Mouse (Mus musculus) heart, embryonic 14.5 days (tissue): ENCODE measurements around the gene Olfr785. TPM values are rescaled to one million over a fixed set of nuclear protein-coding genes. Genes with fewer than 3 reads are reported as not detected.
"Not testable (repeated sequence)": the region's sequence is repeated elsewhere in the genome, so short reads cannot be mapped to it uniquely, and the experiment has no call there.

Experiments used
- ATAC-seq: fragments of 200-750 bp; cut with Nextera tagmentation; 2 replicates; pipeline ENCODE4 v1.8.0; 2017; ENCODE audit warnings: low read depth, moderate TSS enrichment; ENCODE audit not compliant: insufficient number of reproducible peaks, insufficient read depth, low FRiP score
- H3K27ac ChIP-seq, 2 experiments: fragments of 200-500 bp in 1 of 2; fragments of 300-500 bp in 1 of 2; sonication (generic) in 1 of 2; replicated peaks in 1 of 2; 2 replicates each; pipeline ENCODE4 v1.5.1; 2012 to 2014; ENCODE audit warnings: low read depth in 2 of 2, low read length in 2 of 2, control low read depth in 1 of 2, mild to moderate bottlenecking in 1 of 2, mixed read lengths in 1 of 2; ENCODE audit not compliant: control insufficient read depth in 1 of 2, insufficient read depth in 1 of 2
- H3K27me3 ChIP-seq: fragments of 300-500 bp; sonication (generic); 2 replicates; pipeline ENCODE4 v1.6.1; 2014; ENCODE audit warnings: mild to moderate bottlenecking, low read length, control low read depth; ENCODE audit not compliant: control insufficient read depth, insufficient read depth
- H3K36me3 ChIP-seq: fragments of 300-500 bp; sonication (generic); 2 replicates; pipeline ENCODE4 v1.6.1; 2014; ENCODE audit warnings: mild to moderate bottlenecking, control low read depth, low read length, mixed read lengths; ENCODE audit not compliant: control insufficient read depth, insufficient read depth
- H3K4me1 ChIP-seq, 2 experiments: fragments of 200-500 bp in 1 of 2; fragments of 300-500 bp in 1 of 2; sonication (generic) in 1 of 2; 2 replicates each; pipeline ENCODE4 v1.6.1; 2012 to 2014; ENCODE audit warnings: low read length in 2 of 2, control low read depth in 1 of 2, mixed read lengths in 1 of 2; ENCODE audit not compliant: control insufficient read depth in 2 of 2, insufficient read depth in 2 of 2
- H3K4me2 ChIP-seq: fragments of 300-500 bp; sonication (generic); 2 replicates; pipeline ENCODE4 v1.6.1; 2014; ENCODE audit warnings: mild to moderate bottlenecking, low read length
- H3K4me3 ChIP-seq, 2 experiments: fragments of 200-500 bp in 1 of 2; fragments of 300-500 bp in 1 of 2; sonication (generic) in 1 of 2; 2 replicates each; pipeline ENCODE4 v1.5.1; 2012 to 2014; ENCODE audit warnings: low read length in 2 of 2, mild to moderate bottlenecking in 2 of 2, control low read depth in 1 of 2, low read depth in 1 of 2, moderate library complexity in 1 of 2; ENCODE audit not compliant: control insufficient read depth in 1 of 2, insufficient read depth in 1 of 2
- H3K9ac ChIP-seq: fragments of 300-500 bp; sonication (generic); 2 replicates; pipeline ENCODE4 v1.6.1; 2014; ENCODE audit warnings: mild to moderate bottlenecking, low read length
- H3K9me3 ChIP-seq: fragments of 300-500 bp; sonication (generic); 2 replicates; pipeline ENCODE4 v1.6.1; 2016; ENCODE audit warnings: low read length, control low read depth; ENCODE audit not compliant: control insufficient read depth
- WGBS: fragments of 180-500 bp; shearing (Covaris S2); extraction: QIAGEN DNeasy Blood & Tissue Kit; methylation state at CpG from one replicate; pipeline ENCODE4 v1.1.7; 2014; 5-methylcytosine and 5-hydroxymethylcytosine counted together
- polyA plus RNA-seq: library from polyadenylated mRNA; unstranded; fragments of >200 nt; fragmentation: Nextera tagmentation; extraction: Ambion mirVana; gene quantifications from 2 replicates; pipeline ENCODE4 v1.2.1, GENCODE M21; 2014

Olfr785 gene
- polyA plus RNA-seq, result not detected in 2 replicates

DNA sequence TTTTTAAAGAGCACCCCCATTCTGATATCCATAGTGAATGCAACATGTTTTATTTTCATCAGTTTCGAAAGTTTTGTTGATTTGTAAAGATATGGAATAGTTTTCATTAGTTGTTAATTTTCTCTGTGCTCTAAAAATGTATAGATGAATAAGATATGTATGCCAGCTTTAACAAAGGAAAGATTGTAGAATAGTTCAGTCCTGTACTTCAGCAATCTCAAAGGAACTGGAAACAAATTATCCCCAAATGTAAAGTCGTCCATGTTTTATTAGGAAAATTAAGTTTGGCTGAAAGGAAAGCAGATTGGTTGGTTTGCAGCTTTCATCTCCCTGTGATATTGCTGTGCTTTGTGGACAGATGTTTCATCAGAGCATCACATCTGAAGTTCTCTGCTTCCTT lies at the start of gene Olfr785:
Olfr785 (plus strand) TSS at position 301 of the 400 bp plus-strand sequence.
- Histone ChIP-seq H3K36me3 (no peaks in the 10 kb centered on the region), H3K4me1 (no peaks in the 10 kb centered on the region), H3K4me2 (no peak within 1 kb of the TSS), H3K4me3 (no peak within 1 kb of the TSS), H3K9ac (no peak within 1 kb of the TSS), H3K27me3 (no peaks in the 10 kb centered on the region), H3K27ac (no peak within 1 kb of the TSS), H3K9me3 (no peaks in the 10 kb centered on the region)
- no peak for ATAC-seq
- 47% methylated on average over 2 of the region's 2 CpGs for WGBS

DNA sequence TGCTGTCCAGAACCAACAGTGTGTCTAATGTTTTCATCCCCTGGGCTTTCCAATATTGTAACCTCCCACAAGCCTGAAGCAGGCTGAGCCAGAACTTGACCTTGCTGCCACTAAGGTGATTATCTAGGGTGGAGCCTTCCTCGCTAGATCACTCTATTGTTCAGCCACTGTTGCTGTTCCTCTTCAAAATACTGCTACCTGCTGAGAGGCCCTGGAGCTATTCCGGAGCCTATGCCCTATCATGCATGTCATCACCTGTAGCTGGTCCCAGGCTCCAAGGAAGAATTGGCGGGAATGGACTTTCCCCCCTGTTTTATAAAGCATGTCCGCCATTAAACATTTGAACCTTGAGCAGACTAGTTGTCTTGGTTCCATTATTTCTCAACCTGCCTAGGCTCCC lies 48.7 kb upstream of the Olfr785 start:
- H3K9me3 ChIP-seq, H3K36me3 ChIP-seq, H3K4me3 ChIP-seq, ATAC-seq, H3K27ac ChIP-seq, H3K4me1 ChIP-seq, H3K4me2 ChIP-seq, H3K27me3 ChIP-seq, H3K9ac ChIP-seq: not testable (repeated sequence)
- WGBS, result 65% methylated on average over 4 of the region's 4 CpGs

DNA sequence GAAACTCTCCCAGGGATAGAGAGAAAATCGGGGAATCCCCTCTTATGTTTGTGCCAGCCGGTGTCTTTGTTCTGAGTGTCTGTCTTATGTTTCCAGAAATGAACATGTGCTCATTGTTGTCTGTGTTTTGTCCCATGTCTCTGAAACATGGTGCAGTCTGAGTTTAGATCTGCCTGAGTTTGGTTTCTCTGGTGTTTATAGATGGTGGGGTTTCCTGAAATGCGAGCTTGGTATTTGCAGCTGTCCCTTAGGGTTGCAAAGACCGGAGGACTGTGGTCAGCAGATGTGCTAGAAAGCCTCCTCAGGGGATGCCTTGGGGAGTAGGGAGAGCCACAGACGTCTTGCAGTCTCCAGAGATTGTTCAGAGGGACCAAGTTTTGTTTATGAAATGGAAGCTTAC lies 47.9 kb upstream of the Olfr785 start:
- H3K9ac ChIP-seq, result no peak overlapping the region
- H3K4me1 ChIP-seq, result no peaks in the 10 kb centered on the region
- no peak overlapping the region for H3K27ac ChIP-seq
- H3K36me3 ChIP-seq, result no peaks in the 10 kb centered on the region
- no peaks in the 10 kb centered on the region for H3K27me3 ChIP-seq
- no peak for ATAC-seq
- no peak overlapping the region for H3K4me3 ChIP-seq
- 68% methylated on average over 5 of the region's 5 CpGs for WGBS
- H3K9me3 ChIP-seq, result no peaks in the 10 kb centered on the region
- no peak overlapping the region for H3K4me2 ChIP-seq

DNA sequence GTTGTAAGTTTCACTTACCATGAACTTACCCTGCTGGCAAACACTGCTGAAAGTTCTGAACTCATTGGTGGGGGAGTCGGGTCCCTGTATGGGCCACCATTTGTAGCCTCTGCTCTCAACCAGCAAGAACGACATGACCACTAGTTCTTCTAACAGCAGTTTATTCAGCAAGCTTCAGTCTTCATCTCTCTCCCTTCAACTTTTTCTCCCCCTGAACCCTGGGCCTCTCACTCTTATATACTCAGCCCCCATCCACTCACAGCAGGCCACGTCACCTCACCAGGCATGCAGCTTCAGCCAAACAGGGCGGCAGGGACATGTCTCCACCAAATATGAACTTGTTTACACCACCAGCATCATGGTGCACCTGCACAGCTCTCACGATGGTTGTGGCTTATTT lies 31.2 kb upstream of the Olfr785 start:
- not testable (repeated sequence) for H3K27me3 ChIP-seq, ATAC-seq, H3K4me1 ChIP-seq, H3K9ac ChIP-seq, H3K4me2 ChIP-seq, H3K36me3 ChIP-seq, H3K9me3 ChIP-seq, H3K27ac ChIP-seq, H3K4me3 ChIP-seq
- WGBS, result 71% methylated on average over 5 of the region's 5 CpGs

DNA sequence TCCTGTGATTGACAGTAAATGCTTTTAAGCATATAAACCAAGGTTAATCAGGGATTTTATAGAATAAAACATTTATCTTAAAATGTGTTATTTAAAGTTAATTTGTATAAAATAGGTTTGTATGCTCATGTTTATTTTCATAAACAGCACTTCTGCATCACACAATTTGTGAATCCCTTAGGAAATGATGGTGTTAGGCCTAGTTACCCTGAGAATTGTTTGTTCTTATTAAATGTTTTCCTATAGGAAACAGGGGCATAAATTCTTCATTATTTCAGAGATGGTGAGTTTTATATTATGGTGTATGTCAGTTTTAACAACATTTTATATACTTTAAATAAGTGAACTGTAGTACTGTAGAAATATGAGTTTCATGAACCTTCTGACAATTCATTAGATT lies 21.4 kb upstream of the Olfr785 start, which contains the start of gene Olfr784:
Olfr784 (plus strand) TSS at position 301 of the 400 bp plus-strand sequence.
- no peak within 1 kb of the TSS for H3K4me3 ChIP-seq
- H3K4me2 ChIP-seq, result no peak within 1 kb of the TSS
- no peaks in the 10 kb centered on the region for H3K27me3 ChIP-seq
- no peak within 1 kb of the TSS for H3K9ac ChIP-seq
- ATAC-seq, result no peak
- no peak within 1 kb of the TSS for H3K27ac ChIP-seq
- no peaks in the 10 kb centered on the region for H3K9me3 ChIP-seq
- no peaks in the 10 kb centered on the region for H3K36me3 ChIP-seq
- H3K4me1 ChIP-seq, result no peaks in the 10 kb centered on the region

DNA sequence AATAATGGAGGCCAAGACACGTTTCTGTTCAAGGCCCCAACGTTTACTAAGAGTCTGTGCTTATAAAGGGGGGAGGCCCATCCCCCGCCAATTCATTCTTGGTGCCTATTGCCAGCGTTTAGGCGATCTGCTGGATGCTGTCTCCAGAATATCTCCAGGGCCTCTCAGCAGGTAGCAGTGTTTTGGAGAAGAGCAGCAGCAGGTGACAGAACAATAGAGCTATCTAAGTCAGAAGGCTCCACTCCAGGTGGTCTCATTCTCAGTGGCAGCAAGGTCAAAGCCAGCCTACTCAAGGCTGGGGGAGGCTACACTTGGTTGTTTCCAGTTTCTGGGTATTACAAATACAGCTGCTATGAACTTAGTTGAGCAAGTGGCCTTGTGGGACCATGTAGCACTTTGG lies 4.3 kb upstream of the Olfr785 start:
- no peaks in the 10 kb centered on the region for H3K36me3 ChIP-seq
- H3K9ac ChIP-seq, result no peak overlapping the region
- no peaks in the 10 kb centered on the region for H3K4me1 ChIP-seq
- H3K9me3 ChIP-seq, result no peaks in the 10 kb centered on the region
- H3K4me3 ChIP-seq, result no peak overlapping the region
- no peak overlapping the region for H3K27ac ChIP-seq
- ATAC-seq, result no peak
- WGBS, result 47% methylated on average over 5 of the region's 5 CpGs
- H3K27me3 ChIP-seq, result no peaks in the 10 kb centered on the region
- H3K4me2 ChIP-seq, result no peak overlapping the region

DNA sequence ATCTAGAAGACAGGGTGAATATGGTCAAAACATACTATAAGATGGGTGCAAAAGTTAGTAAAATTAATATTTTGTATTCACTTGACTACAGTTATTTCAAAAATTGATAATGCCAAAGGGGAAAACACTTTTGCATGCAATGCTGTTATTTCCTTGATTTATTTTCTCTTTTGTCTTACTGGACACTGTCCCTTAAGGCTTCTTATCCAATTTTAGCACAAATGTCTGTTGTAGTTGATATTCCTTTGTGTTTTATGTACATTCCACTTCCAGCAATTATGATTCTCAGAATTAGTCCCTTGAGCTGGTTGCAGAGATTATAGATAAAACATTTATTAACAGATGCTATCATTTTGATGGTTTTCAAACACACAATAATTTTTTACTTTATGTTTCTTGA lies 21.8 kb downstream of the Olfr785 start, which contains the start of gene Olfr786:
Olfr786 (plus strand) TSS at position 301 of the 400 bp plus-strand sequence.
- H3K4me3 ChIP-seq, result no peak within 1 kb of the TSS
- ATAC-seq, result no peak
- no peak within 1 kb of the TSS for H3K9ac ChIP-seq
- H3K9me3 ChIP-seq, result no peaks in the 10 kb centered on the region
- no peak within 1 kb of the TSS for H3K4me2 ChIP-seq
- H3K27me3 ChIP-seq, result no peaks in the 10 kb centered on the region
- H3K36me3 ChIP-seq, result no peaks in the 10 kb centered on the region
- H3K4me1 ChIP-seq, result no peaks in the 10 kb centered on the region
- no peak within 1 kb of the TSS for H3K27ac ChIP-seq
